Mouse (Mus musculus) kidney, postnatal 10 days (tissue): Measurements from ENCODE around the gene Mgat5.

Experiments used
- DNase-seq: peaks from one replicate; pipeline ENCODE4 v3.0.0; 2021; ENCODE audit warnings: mixed read lengths

Gene Mgat5

GRCm38 (mm10) chr1:127262170-127262837 is 57.5 kb downstream of the Mgat5 start:
- DNase-seq, result peak; percentile 52

GRCm38 (mm10) chr1:127267985-127268384 is 63.2 kb downstream of the Mgat5 start:
- no peak for DNase-seq

GRCm38 (mm10) chr1:127269343-127269742 is 64.5 kb downstream of the Mgat5 start:
- no peak for DNase-seq

- DNase-seq, result peak; percentile 33
These were observed 65.6 kb downstream of the Mgat5 start for GRCm38 (mm10) chr1:127270273-127271020.

GRCm38 (mm10) chr1:127271156-127271555 is 66.3 kb downstream of the Mgat5 start:
- no peak for DNase-seq

- no peak for DNase-seq
These were observed 68.5 kb downstream of the Mgat5 start for GRCm38 (mm10) chr1:127273363-127273762.

- no peak for DNase-seq
These were observed 70.9 kb downstream of the Mgat5 start for GRCm38 (mm10) chr1:127275572-127276324.

- DNase-seq, result no peak
These were observed 73.3 kb downstream of the Mgat5 start for GRCm38 (mm10) chr1:127278067-127278466.

- no peak for DNase-seq
These were observed 75.4 kb downstream of the Mgat5 start for GRCm38 (mm10) chr1:127280256-127280655.

GRCm38 (mm10) chr1:127284975-127285374 is 80.2 kb downstream of the Mgat5 start:
- DNase-seq, result no peak

GRCm38 (mm10) chr1:127287505-127287904 is 82.7 kb downstream of the Mgat5 start:
- DNase-seq, result no peak

- no peak for DNase-seq
These were observed 86.1 kb downstream of the Mgat5 start for GRCm38 (mm10) chr1:127290879-127291278.

GRCm38 (mm10) chr1:127291721-127292120 is 86.9 kb downstream of the Mgat5 start:
- no peak for DNase-seq

GRCm38 (mm10) chr1:127293286-127293685 is 88.5 kb downstream of the Mgat5 start:
- DNase-seq, result no peak

- no peak for DNase-seq
These were observed 92.0 kb downstream of the Mgat5 start for GRCm38 (mm10) chr1:127296815-127297214.

- DNase-seq, result no peak
These were observed 95.0 kb downstream of the Mgat5 start for GRCm38 (mm10) chr1:127299774-127300173.

- DNase-seq, result no peak
These were observed 96.2 kb downstream of the Mgat5 start for GRCm38 (mm10) chr1:127301038-127301437.

GRCm38 (mm10) chr1:127302620-127303019 is 97.8 kb downstream of the Mgat5 start:
- no peak for DNase-seq

- no peak for DNase-seq
These were observed 99.0 kb downstream of the Mgat5 start for GRCm38 (mm10) chr1:127303791-127304190.

- DNase-seq, result no peak
These were observed 99.5 kb downstream of the Mgat5 start for GRCm38 (mm10) chr1:127304281-127304680.

- DNase-seq, result no peak
These were observed 100.8 kb downstream of the Mgat5 start for GRCm38 (mm10) chr1:127305582-127305981.

GRCm38 (mm10) chr1:127306024-127306771 is 101.4 kb downstream of the Mgat5 start:
- peak; percentile 26 for DNase-seq

- no peak for DNase-seq
These were observed 102.5 kb downstream of the Mgat5 start for GRCm38 (mm10) chr1:127307361-127307760.
